Mouse (Mus musculus) liver, embryonic 14.5 days (tissue): ENCODE data around the gene Olfr31.

Source experiments
- CTCF ChIP-seq: IDR thresholded peaks from 2 replicates; pipeline ENCODE4 v1.5.1; 2016; ENCODE audit warnings: antibody characterized with exemption, low read depth, control low read depth
- EP300 ChIP-seq: IDR thresholded peaks from 2 replicates; pipeline ENCODE4 v1.6.1; 2016; ENCODE audit warnings: antibody characterized with exemption, low read depth

DNA sequence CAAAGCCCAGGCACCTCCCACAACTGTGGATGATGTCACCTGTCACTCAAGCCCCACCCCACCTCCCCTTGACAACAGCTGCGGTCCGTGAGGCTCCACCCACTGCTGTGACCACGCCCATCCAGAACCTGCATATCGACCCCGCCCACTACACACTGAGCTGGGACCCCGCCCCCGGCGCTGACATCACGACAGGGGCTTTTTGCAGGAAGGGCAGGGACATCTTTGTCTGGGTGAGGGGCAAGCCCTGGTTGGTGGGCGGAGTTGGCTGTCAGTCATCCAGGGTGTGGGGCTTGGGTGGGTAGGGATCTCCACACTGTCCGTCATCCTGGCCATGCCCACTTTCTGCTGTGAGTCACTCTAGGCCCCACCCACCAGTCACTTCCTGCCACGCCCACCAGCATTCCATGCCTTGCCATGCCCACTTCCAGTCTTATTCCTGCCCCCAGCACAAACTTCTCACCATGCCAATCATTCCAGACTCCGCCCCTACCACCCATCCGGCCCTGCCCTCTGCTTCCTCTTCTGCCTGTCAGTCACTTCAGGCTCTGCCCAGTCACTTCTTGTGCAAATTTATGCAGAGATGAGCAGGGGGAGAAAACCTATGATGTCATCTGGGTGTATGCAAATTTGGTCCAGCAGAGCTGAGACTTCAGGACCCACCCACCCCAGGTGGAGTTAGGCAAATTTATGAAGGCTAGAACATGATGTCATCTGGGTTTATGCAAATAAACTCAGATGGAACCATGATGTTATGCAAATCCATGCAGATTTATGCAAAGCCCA is 25.4 kb downstream of the Olfr31 start:
- TF ChIP-seq CTCF: no peak
- TF ChIP-seq EP300: no peak
